Mouse (Mus musculus) ES-E14 (cell line): ENCODE results near the gene Amph. TPM values are rescaled to one million over a fixed set of nuclear protein-coding genes. Genes with fewer than 3 reads are reported as not detected.

Experiments
- DNase-seq: peaks from one replicate; pipeline ENCODE4 v3.0.0-alpha.2; 2013; ENCODE audit warnings: low read depth, low spot score
- H3K27ac ChIP-seq: 2 replicates; pipeline ENCODE4 v1.5.1; 2012; ENCODE audit warnings: low read depth, mild to moderate bottlenecking, low read length, moderate library complexity, mixed read lengths; ENCODE audit not compliant: poor library complexity, insufficient read depth, severe bottlenecking
- H3K36me3 ChIP-seq: 2 replicates; pipeline ENCODE4 v1.6.1; 2012; ENCODE audit warnings: mild to moderate bottlenecking, low read length, moderate library complexity, mixed read lengths; ENCODE audit not compliant: control insufficient read depth, poor library complexity, insufficient read depth, severe bottlenecking
- H3K4me1 ChIP-seq, 2 experiments: fragments of 150-350 bp in 1 of 2; sonication (generic) in 1 of 2; 2 replicates each; pipeline ENCODE4 v1.6.1; 2012; ENCODE audit warnings: low read length in 2 of 2, mild to moderate bottlenecking in 1 of 2, mixed read lengths in 1 of 2; ENCODE audit not compliant: control insufficient read depth in 2 of 2, insufficient read depth in 2 of 2, poor library complexity in 1 of 2
- H3K4me3 ChIP-seq, 2 experiments: fragments of 150-350 bp in 1 of 2; sonication (generic) in 1 of 2; 2 replicates each; pipeline ENCODE4 v1.5.1; 2012; ENCODE audit warnings: low read length in 2 of 2, low read depth in 1 of 2, mild to moderate bottlenecking in 1 of 2, mixed read lengths in 1 of 2; ENCODE audit not compliant: insufficient read depth in 1 of 2, poor library complexity in 1 of 2, severe bottlenecking in 1 of 2
- H3K9ac ChIP-seq: 2 replicates; pipeline ENCODE4 v1.6.1; 2012; ENCODE audit warnings: low read depth, mild to moderate bottlenecking, low read length, mixed read lengths; ENCODE audit not compliant: poor library complexity, insufficient read depth, severe bottlenecking
- H3K9me3 ChIP-seq: fragments of 150-350 bp; sonication (generic); 2 replicates; pipeline ENCODE4 v1.6.1; 2012; ENCODE audit warnings: low read depth, mild to moderate bottlenecking, low read length; ENCODE audit not compliant: control insufficient read depth, insufficient read depth
- CHD2 ChIP-seq: IDR thresholded peaks from 2 replicates; pipeline ENCODE4 v1.6.1; 2014; ENCODE audit warnings: mild to moderate bottlenecking, low read depth, low read length, inconsistent platforms
- HCFC1 ChIP-seq: IDR thresholded peaks from 2 replicates; pipeline ENCODE4 v1.6.1; 2012; ENCODE audit warnings: low read length, inconsistent platforms, borderline replicate concordance; ENCODE audit not compliant: insufficient read depth
- MAFK ChIP-seq: IDR thresholded peaks from 2 replicates; pipeline ENCODE4 v1.6.1; 2014; ENCODE audit warnings: mild to moderate bottlenecking, low read depth, low read length, inconsistent platforms; ENCODE audit not compliant: insufficient read depth
- ZC3H11A ChIP-seq: IDR thresholded peaks from 2 replicates; pipeline ENCODE4 v1.6.1; 2012; ENCODE audit warnings: low read depth, mild to moderate bottlenecking, inconsistent platforms, low read length, borderline replicate concordance
- ZNF384 ChIP-seq: IDR thresholded peaks from 2 replicates; pipeline ENCODE4 v1.6.1; 2012; ENCODE audit warnings: low read depth, low read length, inconsistent platforms
- in situ Hi-C, 2 experiments: fragments of 600-800 bp; cut with MboI; formaldehyde crosslinking; loops; one replicate each; pipeline ENCODE4 v1.15.1; 2025; ENCODE audit warnings: low sequenced_read_pairs in 2 of 2, inconsistent platforms in 1 of 2; ENCODE audit not compliant: unreplicated experiment in 2 of 2
- total RNA-seq: library from RNA; depleted of rRNA; stranded (reverse); fragments of 300-350 nt; gene quantifications from 2 replicates; pipeline ENCODE4 v1.2.3, GENCODE M21; 2012

Amph gene
- total RNA-seq, 1 experiment, result 5.5 TPM

DNA sequence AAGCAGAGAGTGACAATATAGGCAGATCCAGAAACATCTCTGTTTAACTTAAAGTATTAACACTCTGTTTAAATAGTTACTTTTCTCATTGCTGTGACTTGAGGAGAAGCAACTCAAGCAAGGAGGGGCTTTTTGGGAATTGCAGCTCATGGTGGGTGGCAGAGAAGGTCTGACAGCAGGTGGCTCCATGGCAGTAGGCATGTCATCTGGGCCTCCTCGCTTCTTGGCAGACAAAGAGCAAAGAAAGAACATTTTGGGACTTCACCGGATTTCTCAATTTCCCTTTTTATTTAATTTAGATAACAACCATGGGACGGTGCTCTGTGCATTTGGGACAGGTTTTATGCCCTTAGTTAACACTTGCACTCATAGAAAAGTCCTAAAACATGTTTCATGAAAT, 195.8 kb downstream of the Amph start:
- TF ChIP-seq HCFC1 (no peak), ZC3H11A (no peak), MAFK (no peak), CHD2 (no peak), ZNF384 (no peak)
- no peaks in the 10 kb centered on the region for H3K4me1 ChIP-seq
- no peak overlapping the region for H3K4me3 ChIP-seq
- no peaks in the 10 kb centered on the region for H3K9me3 ChIP-seq
- H3K36me3 ChIP-seq, result peaks cover 4% of the 10 kb centered on the region; the same call in 1 of the 2 replicates
- DNase-seq, result no peak
- in situ Hi-C loops, result no loop called here
- no peak overlapping the region for H3K27ac ChIP-seq
- H3K9ac ChIP-seq, result no peak overlapping the region

DNA sequence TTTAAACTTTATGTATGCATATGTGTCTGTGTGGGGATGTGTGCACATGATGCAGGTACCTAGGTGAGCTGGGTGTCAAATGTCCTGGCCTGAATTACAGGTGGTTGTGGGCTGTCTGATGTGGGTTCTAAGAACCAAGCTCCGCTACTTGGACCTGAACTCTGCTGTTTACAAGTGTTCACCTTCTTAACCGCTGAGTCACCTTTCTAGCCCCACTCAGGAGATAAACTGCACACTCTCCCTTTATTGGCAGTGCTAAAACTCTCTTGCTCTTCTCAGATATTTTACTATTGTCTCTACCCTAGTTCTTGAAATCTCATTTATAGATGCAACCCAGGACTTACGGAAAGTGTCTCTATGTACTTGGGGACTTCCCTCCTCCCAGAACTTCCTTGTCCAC, 199.5 kb downstream of the Amph start:
- Histone ChIP-seq H3K4me3 (no peak overlapping the region), H3K9me3 (no peaks in the 10 kb centered on the region), H3K9ac (no peak overlapping the region), H3K27ac (no peak overlapping the region), H3K36me3 (no peaks in the 10 kb centered on the region), H3K4me1 (no peaks in the 10 kb centered on the region)
- TF ChIP-seq MAFK (no peak), CHD2 (no peak), HCFC1 (no peak)
- DNase-seq, result no peak
- in situ Hi-C loops, result no loop called here

DNA sequence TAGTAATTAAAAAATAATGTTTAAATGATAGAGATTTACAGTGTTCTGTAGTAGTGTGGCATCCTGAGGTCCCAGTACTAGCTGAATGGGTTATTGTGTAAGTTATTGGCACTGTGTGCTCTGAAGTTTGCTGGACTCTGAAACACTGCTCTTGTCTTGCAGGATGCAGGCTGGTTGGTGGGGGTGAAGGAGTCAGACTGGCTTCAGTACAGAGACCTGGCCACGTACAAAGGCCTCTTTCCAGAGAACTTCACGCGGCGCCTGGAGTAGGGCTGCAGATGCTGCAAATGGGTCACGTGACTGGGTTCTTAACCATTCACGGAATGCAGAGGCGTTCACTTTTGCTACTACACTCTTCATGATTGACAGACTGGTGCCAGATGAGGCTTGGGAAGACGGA, 201.6 kb downstream of the Amph start:
- Histone ChIP-seq H3K4me3 (no peak overlapping the region), H3K9me3 (no peaks in the 10 kb centered on the region), H3K27ac (no peak overlapping the region), H3K36me3 (no peaks in the 10 kb centered on the region), H3K9ac (no peak overlapping the region), H3K4me1 (no peaks in the 10 kb centered on the region)
- DNase-seq, result no peak
- in situ Hi-C loops, result no loop called here
- no peak for TF ChIP-seq MAFK
- TF ChIP-seq ZC3H11A, result no peak
- TF ChIP-seq CHD2, result no peak
- no peak for TF ChIP-seq HCFC1
- no peak for TF ChIP-seq ZNF384

DNA sequence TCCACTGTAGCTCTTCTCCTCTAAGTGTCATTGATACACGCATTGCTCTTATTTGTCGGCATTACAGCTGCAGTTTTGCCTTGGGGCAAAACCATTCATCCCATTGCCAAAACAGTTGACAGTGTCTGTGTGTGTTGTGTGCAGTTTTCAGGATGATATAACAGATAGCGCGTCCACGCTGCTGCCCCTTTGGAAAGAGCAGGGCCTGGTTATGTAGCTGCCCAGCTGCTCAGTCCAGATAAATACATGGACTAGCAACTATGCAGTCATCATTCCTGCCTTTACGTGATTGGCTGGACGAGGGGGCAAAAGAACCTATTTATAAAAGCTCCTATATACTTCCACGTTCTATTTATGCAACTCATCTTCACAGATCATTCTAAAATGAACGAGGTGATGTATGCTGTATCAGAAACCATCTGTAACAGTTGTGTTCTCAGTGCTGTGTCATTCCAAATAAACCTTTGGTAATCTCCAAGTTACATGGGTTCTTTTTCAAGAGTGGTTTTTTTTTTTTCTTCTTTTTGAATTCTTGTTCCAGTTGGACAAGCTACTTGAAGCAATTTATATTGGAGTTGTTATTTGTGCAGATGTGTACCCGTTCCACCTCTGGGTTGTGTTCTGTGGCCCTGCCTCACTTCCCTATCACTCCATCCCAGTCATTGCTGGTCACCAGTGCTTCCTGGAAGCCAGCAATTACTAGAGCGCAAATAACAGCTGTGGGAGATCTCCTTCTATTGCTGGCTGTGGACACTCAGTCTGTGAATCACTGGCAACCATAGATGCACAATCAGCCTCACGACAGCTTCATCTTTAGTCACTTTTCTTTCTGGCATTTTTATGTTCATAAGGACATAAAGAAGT, 202.7 kb downstream of the Amph start:
- Histone ChIP-seq H3K4me1 (no peaks in the 10 kb centered on the region), H3K9ac (no peak overlapping the region), H3K36me3 (no peaks in the 10 kb centered on the region), H3K9me3 (no peaks in the 10 kb centered on the region), H3K27ac (no peak overlapping the region), H3K4me3 (no peak overlapping the region)
- in situ Hi-C loops, result loop anchor here (25.0 kb wide), 2 partner anchors 537 to 1613 kb away; partner anchors contain the start of gene Nme8 (in 1 of the 2)
- no peak for TF ChIP-seq HCFC1
- no peak for TF ChIP-seq ZC3H11A
- no peak for TF ChIP-seq ZNF384
- no peak for DNase-seq
